Mouse (Mus musculus): ENCODE data around the gene Cdh4. TPM values are rescaled to one million over a fixed set of nuclear protein-coding genes. Genes with fewer than 3 reads are reported as not detected.

Gene Cdh4
- polyA plus RNA-seq, 1 experiment from 2014 or later: 8.8 TPM

DNA sequence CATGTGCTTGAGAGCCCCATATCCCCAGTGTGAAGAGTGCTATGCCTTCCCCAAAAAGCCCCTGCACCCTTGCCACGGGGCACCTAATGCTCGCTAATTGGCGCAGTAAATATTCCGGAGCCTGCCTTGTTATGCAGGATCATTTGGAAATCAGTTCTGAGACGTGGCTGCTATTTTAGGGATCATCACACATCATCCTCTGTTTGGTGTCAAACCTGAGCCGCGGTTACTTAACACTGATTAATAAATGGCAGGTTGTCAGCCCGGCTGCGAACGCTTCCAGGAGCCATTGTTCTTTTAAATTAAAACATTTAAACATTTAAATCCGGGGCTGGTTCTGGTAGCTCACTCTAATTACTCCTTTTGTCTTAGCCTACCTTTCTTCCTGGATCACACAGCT, 136.6 kb downstream of the Cdh4 start:
- H3K4me1 ChIP-seq: 0 out of 2 replicates have a peak, but pooled peaks cover under 1% of the 10 kb centered on the region
- no peak for ATAC-seq (ENCODE audit: insufficient number of reproducible peaks, low FRiP score, low TSS enrichment, low read depth)
- WGBS: 71% methylated on average over 11 of the region's 11 CpGs
- H3K36me3 ChIP-seq: no peaks in the 10 kb centered on the region
- H3K9me3 ChIP-seq: no peaks in the 10 kb centered on the region
- no peak overlapping the region for H3K4me2 ChIP-seq
- no peak overlapping the region for H3K4me3 ChIP-seq
- H3K27ac ChIP-seq: no peak overlapping the region
- no peak overlapping the region for H3K9ac ChIP-seq
- H3K27me3 ChIP-seq: no peaks in the 10 kb centered on the region

DNA sequence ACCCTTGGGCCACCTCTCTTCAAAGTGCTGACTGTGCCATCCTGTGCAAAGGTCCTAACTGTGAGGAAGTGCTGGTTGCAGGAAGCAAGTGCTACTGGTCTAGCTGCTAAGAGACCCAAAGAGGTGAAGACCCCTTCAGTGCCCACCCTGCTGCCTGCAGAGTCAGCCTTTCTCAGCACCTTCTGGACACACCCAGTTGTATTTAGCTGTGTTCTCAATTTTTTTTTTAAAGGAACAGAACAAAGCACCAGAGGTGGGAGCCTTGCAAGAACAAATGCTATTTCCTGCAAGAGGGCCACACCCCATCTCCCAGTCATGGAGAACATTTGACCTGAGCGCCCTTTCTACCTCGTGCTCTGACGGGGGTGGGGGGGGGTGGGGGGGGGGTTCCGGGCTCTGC, 138.2 kb downstream of the Cdh4 start:
- H3K4me1 ChIP-seq: no peaks in the 10 kb centered on the region
- H3K27me3 ChIP-seq: no peaks in the 10 kb centered on the region
- H3K4me2 ChIP-seq: no peak overlapping the region
- H3K4me3 ChIP-seq: no peak overlapping the region
- H3K9me3 ChIP-seq: no peaks in the 10 kb centered on the region
- no peaks in the 10 kb centered on the region for H3K36me3 ChIP-seq
- no peak for ATAC-seq (ENCODE audit: insufficient number of reproducible peaks, low FRiP score, low TSS enrichment, low read depth)
- no peak overlapping the region for H3K27ac ChIP-seq
- H3K9ac ChIP-seq: no peak overlapping the region
- 71% methylated on average over 4 of the region's 4 CpGs for WGBS

DNA sequence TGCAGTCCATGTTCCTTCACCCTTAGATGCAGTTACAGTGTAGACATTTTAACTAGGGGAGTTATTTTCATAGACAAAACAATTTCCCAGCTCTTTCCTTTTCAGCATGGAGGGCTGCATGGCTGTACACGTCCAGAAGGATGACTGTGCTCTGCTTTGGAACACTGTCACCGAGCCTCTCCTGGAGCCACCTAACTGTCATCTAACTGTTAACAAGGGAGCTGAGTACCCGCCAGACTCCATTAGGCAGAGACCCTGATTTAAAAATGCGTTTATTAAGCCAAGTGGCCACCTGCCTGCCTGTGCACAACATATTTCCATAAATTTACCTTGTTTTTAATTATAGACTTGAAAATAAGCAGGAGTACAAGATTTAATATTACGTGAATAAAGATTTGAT, 138.8 kb downstream of the Cdh4 start:
- Histone ChIP-seq H3K36me3 (no peaks in the 10 kb centered on the region), H3K4me1 (no peaks in the 10 kb centered on the region), H3K4me3 (no peak overlapping the region), H3K27me3 (no peaks in the 10 kb centered on the region), H3K4me2 (no peak overlapping the region), H3K9ac (no peak overlapping the region), H3K27ac (no peak overlapping the region), H3K9me3 (no peaks in the 10 kb centered on the region)
- ATAC-seq (ENCODE audit: insufficient number of reproducible peaks, low FRiP score, low TSS enrichment, low read depth): no peak
- 66% methylated on average over 5 of the region's 5 CpGs for WGBS

DNA sequence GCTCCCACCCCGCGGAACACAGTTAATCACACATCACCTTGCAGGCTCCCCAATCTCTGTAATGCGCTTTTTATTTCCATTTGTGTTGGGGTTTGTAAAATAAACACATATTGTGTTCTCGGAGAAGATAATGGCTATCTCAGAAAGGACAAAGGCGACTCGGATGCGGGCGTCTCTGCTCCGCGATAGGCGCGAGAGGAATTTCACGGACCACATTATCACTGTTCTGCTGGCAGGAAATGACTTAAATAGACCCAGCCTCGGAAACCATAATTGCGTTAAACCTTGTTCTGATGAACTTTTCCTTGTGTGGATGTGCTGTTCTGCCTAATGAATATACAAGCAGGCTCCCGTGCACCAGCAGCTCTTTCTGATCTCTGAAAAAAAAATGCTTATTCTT, 140.7 kb downstream of the Cdh4 start:
- WGBS: 78% methylated on average over 16 of the region's 16 CpGs
- no peak overlapping the region for H3K4me3 ChIP-seq
- H3K36me3 ChIP-seq: no peaks in the 10 kb centered on the region
- H3K4me2 ChIP-seq: no peak overlapping the region
- no peak overlapping the region for H3K9ac ChIP-seq
- H3K9me3 ChIP-seq: no peaks in the 10 kb centered on the region
- H3K4me1 ChIP-seq: no peaks in the 10 kb centered on the region
- H3K27me3 ChIP-seq: no peaks in the 10 kb centered on the region
- no peak overlapping the region for H3K27ac ChIP-seq
- ATAC-seq (ENCODE audit: insufficient number of reproducible peaks, low FRiP score, low TSS enrichment, low read depth): no peak

DNA sequence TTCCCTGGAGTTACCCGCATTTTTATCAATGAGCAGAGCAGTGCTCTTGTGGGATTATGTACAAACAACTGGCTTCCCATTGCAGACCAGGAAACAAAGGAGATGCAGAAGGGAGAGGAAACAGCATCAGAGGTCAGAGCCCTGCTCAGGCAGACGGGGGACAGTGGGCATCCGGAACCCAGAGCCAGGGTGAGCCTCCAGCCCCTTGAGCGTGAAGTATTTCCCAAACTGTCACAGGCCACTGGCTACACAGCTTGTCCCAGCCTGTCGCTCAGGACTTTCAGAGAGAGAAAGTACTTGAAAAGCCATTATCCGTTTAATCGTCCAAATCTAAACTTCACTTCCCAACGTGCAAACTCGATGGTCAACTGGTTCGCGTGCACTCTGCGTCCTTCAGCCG, 142.4 kb downstream of the Cdh4 start:
- Histone ChIP-seq H3K36me3 (no peaks in the 10 kb centered on the region), H3K27ac (no peak overlapping the region), H3K9me3 (no peaks in the 10 kb centered on the region), H3K4me1 (no peaks in the 10 kb centered on the region), H3K9ac (no peak overlapping the region), H3K4me3 (no peak overlapping the region), H3K4me2 (no peak overlapping the region), H3K27me3 (no peaks in the 10 kb centered on the region)
- 70% methylated on average over 13 of the region's 13 CpGs for WGBS
- no peak for ATAC-seq (ENCODE audit: insufficient number of reproducible peaks, low FRiP score, low TSS enrichment, low read depth)

DNA sequence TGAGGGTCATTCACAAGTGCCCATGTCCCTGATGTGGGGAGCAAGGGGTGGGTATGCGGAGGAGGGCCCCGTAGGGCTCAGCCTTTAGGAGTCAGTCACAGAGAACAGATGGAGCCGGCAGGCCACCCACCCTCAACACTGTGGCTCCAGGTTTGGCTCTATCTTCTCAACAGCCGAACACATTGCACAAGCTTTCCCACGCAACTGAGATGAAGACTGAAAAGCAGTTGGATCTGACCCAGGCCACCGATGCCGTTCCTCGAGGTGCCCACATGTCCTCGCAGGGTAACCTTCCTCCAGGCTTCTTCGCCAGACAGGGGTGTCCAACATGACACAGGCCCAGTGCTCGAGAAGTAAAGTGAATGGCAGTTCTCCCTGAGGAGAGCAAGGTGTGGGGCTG, 144.2 kb downstream of the Cdh4 start:
- no peak for ATAC-seq (ENCODE audit: insufficient number of reproducible peaks, low FRiP score, low TSS enrichment, low read depth)
- H3K9ac ChIP-seq: no peak overlapping the region
- no peaks in the 10 kb centered on the region for H3K4me1 ChIP-seq
- no peaks in the 10 kb centered on the region for H3K36me3 ChIP-seq
- 76% methylated on average over 11 of the region's 11 CpGs for WGBS
- H3K4me2 ChIP-seq: no peak overlapping the region
- no peaks in the 10 kb centered on the region for H3K9me3 ChIP-seq
- H3K27ac ChIP-seq: no peak overlapping the region
- H3K27me3 ChIP-seq: no peaks in the 10 kb centered on the region
- H3K4me3 ChIP-seq: no peak overlapping the region

DNA sequence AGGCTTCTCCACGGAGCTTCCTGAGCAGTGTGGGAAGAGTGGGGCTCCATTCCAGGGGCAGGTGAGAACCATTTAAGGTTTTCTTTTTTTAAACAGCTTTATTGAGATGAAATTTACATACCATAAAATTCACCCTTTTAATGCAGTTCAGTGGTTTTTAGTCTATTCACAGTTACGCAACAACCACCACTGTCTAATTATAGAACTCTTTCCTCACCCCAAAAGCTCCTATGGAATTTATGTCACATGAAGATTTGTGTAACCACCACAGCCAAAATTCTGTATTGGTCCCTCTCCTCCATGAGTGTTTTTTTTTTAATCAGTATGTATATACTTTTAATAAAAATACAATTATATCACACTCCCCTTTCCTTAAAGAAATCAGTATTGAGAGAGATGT, 144.8 kb downstream of the Cdh4 start:
- 66% methylated on average over 2 of the region's 2 CpGs for WGBS
- Histone ChIP-seq H3K27ac (no peak overlapping the region), H3K4me1 (no peaks in the 10 kb centered on the region), H3K9ac (no peak overlapping the region), H3K4me3 (no peak overlapping the region), H3K4me2 (no peak overlapping the region), H3K9me3 (no peaks in the 10 kb centered on the region), H3K27me3 (no peaks in the 10 kb centered on the region), H3K36me3 (no peaks in the 10 kb centered on the region)
- no peak for ATAC-seq (ENCODE audit: insufficient number of reproducible peaks, low FRiP score, low TSS enrichment, low read depth)

DNA sequence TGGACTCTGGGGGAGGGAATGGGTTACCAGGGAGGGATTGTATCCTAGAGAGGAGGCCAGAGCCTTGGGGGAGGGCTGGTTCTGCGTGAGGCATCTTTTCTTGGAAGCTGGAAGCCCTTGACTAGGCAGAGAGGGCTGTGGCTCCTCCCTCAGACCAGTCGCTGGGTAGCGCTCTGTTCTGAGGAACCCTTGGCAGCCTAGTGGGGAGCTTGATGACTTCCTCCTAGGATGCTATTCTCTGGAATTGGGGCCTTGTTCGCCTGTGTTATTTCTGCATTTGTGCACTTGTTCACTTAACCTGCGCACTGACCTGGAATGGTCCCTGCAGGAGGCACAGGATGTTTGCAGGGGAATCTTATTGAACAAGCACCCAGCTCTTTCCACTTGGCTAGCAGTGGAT, 149.4 kb downstream of the Cdh4 start:
- Histone ChIP-seq H3K4me1 (no peaks in the 10 kb centered on the region), H3K9ac (no peak overlapping the region), H3K27ac (no peak overlapping the region), H3K27me3 (no peaks in the 10 kb centered on the region), H3K4me3 (no peak overlapping the region), H3K36me3 (no peaks in the 10 kb centered on the region), H3K9me3 (no peaks in the 10 kb centered on the region), H3K4me2 (no peak overlapping the region)
- 63% methylated on average over 5 of the region's 5 CpGs for WGBS
- no peak for ATAC-seq (ENCODE audit: insufficient number of reproducible peaks, low FRiP score, low TSS enrichment, low read depth)

DNA sequence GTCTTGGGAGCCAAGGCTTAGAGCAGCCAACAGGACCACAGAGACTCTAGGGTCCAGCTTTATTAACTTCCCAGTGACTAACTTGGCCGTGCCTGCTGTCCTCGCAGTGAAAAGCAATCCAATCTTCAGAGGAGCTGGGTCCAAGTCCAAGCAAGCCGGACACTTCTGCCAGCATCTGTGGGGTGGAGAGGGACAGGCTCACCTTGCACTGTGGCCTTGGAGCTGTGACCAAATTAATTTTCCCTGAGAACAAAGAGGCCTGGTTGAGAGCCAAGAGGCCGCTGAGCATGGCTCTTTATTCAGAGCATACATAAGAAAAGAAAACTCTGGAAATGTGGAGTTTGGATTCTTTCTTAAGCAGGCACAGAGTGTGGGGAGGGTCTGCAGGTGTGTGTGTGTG, 152.8 kb downstream of the Cdh4 start:
- Histone ChIP-seq H3K36me3 (no peaks in the 10 kb centered on the region), H3K9me3 (no peaks in the 10 kb centered on the region), H3K4me3 (no peak overlapping the region), H3K27me3 (no peaks in the 10 kb centered on the region), H3K4me2 (no peak overlapping the region), H3K4me1 (no peaks in the 10 kb centered on the region), H3K9ac (no peak overlapping the region), H3K27ac (no peak overlapping the region)
- 71% methylated on average over 4 of the region's 4 CpGs for WGBS
- ATAC-seq (ENCODE audit: insufficient number of reproducible peaks, low FRiP score, low TSS enrichment, low read depth): no peak

DNA sequence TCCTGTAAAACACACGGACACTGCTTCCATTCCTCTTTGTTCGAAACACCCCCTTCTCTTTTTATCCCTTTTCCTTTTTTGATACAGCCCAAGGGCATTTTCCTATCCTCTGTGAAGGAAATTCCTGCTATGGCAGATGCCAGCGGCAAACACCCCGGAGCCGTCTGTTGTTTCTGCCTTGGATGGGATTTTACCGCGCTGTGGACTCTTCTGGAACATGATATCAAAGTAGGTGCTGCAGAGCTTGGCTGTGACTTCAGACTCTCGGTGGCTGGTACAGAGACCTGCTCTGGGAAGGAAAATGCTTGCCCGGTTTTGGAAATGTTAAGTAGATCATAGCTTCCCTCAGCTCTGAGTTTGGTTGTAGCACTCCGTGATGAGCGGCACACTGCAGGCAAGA, 156.7 kb downstream of the Cdh4 start:
- no peaks in the 10 kb centered on the region for H3K27me3 ChIP-seq
- no peak overlapping the region for H3K27ac ChIP-seq
- 74% methylated on average over 11 of the region's 11 CpGs for WGBS
- no peak overlapping the region for H3K4me2 ChIP-seq
- ATAC-seq (ENCODE audit: insufficient number of reproducible peaks, low FRiP score, low TSS enrichment, low read depth): no peak
- H3K36me3 ChIP-seq: no peaks in the 10 kb centered on the region
- no peaks in the 10 kb centered on the region for H3K4me1 ChIP-seq
- no peak overlapping the region for H3K9ac ChIP-seq
- no peaks in the 10 kb centered on the region for H3K9me3 ChIP-seq
- no peak overlapping the region for H3K4me3 ChIP-seq

DNA sequence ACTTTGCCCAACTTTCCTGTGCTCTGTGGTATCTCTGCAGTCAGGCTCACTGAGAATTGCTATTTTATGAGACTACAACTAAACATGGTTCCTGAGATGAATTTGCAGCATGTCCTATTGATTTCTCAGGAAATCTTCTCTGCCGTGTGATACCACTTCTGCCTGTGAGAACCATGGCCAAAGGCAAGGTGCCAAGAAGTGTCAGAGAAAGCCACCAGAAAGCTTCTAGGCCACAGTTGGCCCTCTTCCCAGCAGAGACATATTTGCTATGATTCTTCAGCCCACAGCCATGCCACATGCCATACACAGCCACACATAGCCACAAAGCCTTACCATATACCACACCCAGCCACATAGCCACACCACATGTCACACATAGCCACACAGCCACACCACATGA, 157.7 kb downstream of the Cdh4 start:
- no peak for ATAC-seq (ENCODE audit: insufficient number of reproducible peaks, low FRiP score, low TSS enrichment, low read depth)
- Histone ChIP-seq H3K36me3 (no peaks in the 10 kb centered on the region), H3K4me3 (no peak overlapping the region), H3K9ac (no peak overlapping the region), H3K27ac (no peak overlapping the region), H3K9me3 (no peaks in the 10 kb centered on the region), H3K4me1 (no peaks in the 10 kb centered on the region), H3K4me2 (no peak overlapping the region), H3K27me3 (no peaks in the 10 kb centered on the region)
- 78% methylated on average over 1 of the region's 1 CpGs for WGBS

DNA sequence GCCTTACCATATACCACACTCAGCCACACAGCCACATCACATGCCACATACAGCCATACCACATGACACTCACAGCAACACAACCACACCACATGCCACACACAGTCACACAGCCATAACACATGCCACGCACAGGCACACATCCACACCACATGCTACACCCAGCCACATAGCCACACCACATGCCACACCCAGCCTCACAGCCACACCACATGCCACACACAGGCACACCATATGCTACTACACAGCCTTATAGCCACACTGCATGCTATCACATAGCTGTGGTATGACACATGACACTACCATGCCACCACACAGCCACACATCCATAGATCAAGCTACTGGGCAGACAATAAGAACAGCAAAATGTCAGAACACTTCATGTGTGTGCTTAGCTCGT, 158.1 kb downstream of the Cdh4 start:
- Histone ChIP-seq H3K27me3 (no peaks in the 10 kb centered on the region), H3K4me2 (no peak overlapping the region), H3K9ac (no peak overlapping the region), H3K9me3 (no peaks in the 10 kb centered on the region), H3K4me3 (no peak overlapping the region), H3K27ac (no peak overlapping the region), H3K4me1 (no peaks in the 10 kb centered on the region), H3K36me3 (no peaks in the 10 kb centered on the region)
- 74% methylated on average over 2 of the region's 2 CpGs for WGBS
- no peak for ATAC-seq (ENCODE audit: insufficient number of reproducible peaks, low FRiP score, low TSS enrichment, low read depth)

DNA sequence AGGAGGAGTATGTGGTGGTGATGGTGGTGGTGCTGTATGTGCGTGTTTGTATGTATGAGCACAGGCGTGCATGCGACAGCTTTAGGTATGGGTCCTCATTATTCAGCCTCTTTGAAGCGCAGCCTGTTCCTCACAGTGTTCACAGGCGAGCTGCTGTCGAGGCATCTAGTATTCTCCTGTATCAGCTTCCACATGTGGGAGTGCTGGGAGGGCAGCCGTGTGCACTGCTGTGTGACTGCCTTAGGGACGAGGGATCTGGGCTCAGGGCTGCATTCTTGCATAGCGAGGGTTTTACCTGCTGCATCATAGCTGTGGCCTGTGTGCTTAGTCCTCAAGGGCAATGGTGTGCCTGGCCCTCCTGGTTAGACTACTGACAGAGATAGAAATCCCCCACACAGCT, 158.9 kb downstream of the Cdh4 start:
- WGBS: 79% methylated on average over 9 of the region's 9 CpGs
- no peaks in the 10 kb centered on the region for H3K4me1 ChIP-seq
- H3K9me3 ChIP-seq: no peaks in the 10 kb centered on the region
- no peak overlapping the region for H3K9ac ChIP-seq
- H3K4me2 ChIP-seq: no peak overlapping the region
- no peak overlapping the region for H3K4me3 ChIP-seq
- ATAC-seq (ENCODE audit: insufficient number of reproducible peaks, low FRiP score, low TSS enrichment, low read depth): no peak
- H3K27ac ChIP-seq: no peak overlapping the region
- H3K27me3 ChIP-seq: no peaks in the 10 kb centered on the region
- H3K36me3 ChIP-seq: no peaks in the 10 kb centered on the region
